Mouse (Mus musculus): ENCODE results near the gene Tns4. TPM values are rescaled to one million over a fixed set of nuclear protein-coding genes. Genes with fewer than 3 reads are reported as not detected.

Gene Tns4
- polyA plus RNA-seq, 2 experiments from 2014 or later: not detected

- ATAC-seq: no peak
Measured at GRCm38 (mm10) chr11:99044306-99044705, 44.8 kb downstream of the Tns4 start.

- no peak for ATAC-seq
Measured at GRCm38 (mm10) chr11:99043632-99044031, 45.5 kb downstream of the Tns4 start.

GRCm38 (mm10) chr11:99042834-99043431 lies 46.2 kb downstream of the Tns4 start:
- peak; percentile 21 for ATAC-seq

- ATAC-seq: no peak
Measured at GRCm38 (mm10) chr11:99041841-99042780, 47.0 kb downstream of the Tns4 start.

GRCm38 (mm10) chr11:99041051-99041729 lies 47.9 kb downstream of the Tns4 start, which contains the start of gene Igfbp4:
Gene Igfbp4 (plus strand): TSS chr11:99041244.
- ATAC-seq: no peak

GRCm38 (mm10) chr11:99040346-99040974 lies 48.6 kb downstream of the Tns4 start:
- ATAC-seq: no peak

- ATAC-seq: peak; percentile 65
Measured at GRCm38 (mm10) chr11:99039782-99040181, 49.3 kb downstream of the Tns4 start.

- ATAC-seq: no peak
Measured at GRCm38 (mm10) chr11:99036254-99036653, 52.9 kb downstream of the Tns4 start.

- no peak for ATAC-seq
Measured at GRCm38 (mm10) chr11:99035350-99035749, 53.8 kb downstream of the Tns4 start.

- ATAC-seq: no peak
Measured at GRCm38 (mm10) chr11:99026899-99027440, 62.1 kb downstream of the Tns4 start.

GRCm38 (mm10) chr11:99025878-99026277 lies 63.2 kb downstream of the Tns4 start:
- no peak for ATAC-seq

GRCm38 (mm10) chr11:99024468-99025134 lies 64.5 kb downstream of the Tns4 start:
- ATAC-seq: no peak

- ATAC-seq: peak; percentile 95
Measured at GRCm38 (mm10) chr11:99023500-99024467, 65.3 kb downstream of the Tns4 start, which contains the start of gene Top2a. Gene Top2a (minus strand): TSS chr11:99024189.

GRCm38 (mm10) chr11:99023094-99023493 lies 66.0 kb downstream of the Tns4 start:
- no peak for ATAC-seq

GRCm38 (mm10) chr11:99022384-99022933 lies 66.6 kb downstream of the Tns4 start:
- ATAC-seq: no peak

- no peak for ATAC-seq
Measured at GRCm38 (mm10) chr11:99019844-99020243, 69.3 kb downstream of the Tns4 start.

Data from activated CD4-positive, CD25-positive, alpha-beta regulatory T cell, adult 4 months (primary cell).